ENCODE assay signal across 13 mouse cellular contexts in the genomic region with DNA sequence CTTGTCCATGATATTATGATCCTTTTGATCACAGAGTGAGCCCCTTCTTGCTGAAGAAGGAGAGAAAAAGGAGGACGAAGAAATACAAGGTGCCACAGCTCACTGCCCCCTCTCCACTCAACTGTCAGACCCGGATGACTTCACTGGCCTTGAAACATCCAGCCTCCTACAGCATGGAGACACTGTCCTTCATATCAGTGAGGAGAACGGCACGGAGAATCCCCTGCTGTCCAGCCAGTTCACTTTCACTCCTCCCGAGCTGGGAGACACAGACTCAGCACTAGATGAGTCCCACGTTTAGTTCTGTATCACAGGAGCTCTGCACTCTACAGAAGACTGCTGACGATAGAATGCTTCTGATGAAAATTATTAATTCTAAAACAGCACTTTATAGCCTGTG.
"Had no signal": no experiment of that assay in that cellular context is flagged by ENCODE, and none has a peak within 500 bp of the region (broad histone marks: within the 10 kb centered on the region; RNA-seq: fewer than 3 reads in every experiment).

No protein-coding gene starts in this region.

- H3K27me3 ChIP-seq: limb, embryonic 15.5 days; liver, embryonic 12.5 days; lung, embryonic 15.5 days; megakaryocyte, embryonic 14.5 days; midbrain, embryonic 12.5 days; stomach, embryonic 15.5 days had no signal

- H3K4me1 ChIP-seq: limb, embryonic 15.5 days; lung, embryonic 15.5 days; midbrain, embryonic 12.5 days; stomach, embryonic 15.5 days had no signal

- H3K27ac ChIP-seq: limb, embryonic 15.5 days; liver, embryonic 12.5 days; lung, embryonic 15.5 days; macrophage; midbrain, embryonic 12.5 days; stomach, embryonic 15.5 days had no signal

- H3K4me3 ChIP-seq: limb, embryonic 15.5 days; liver, embryonic 12.5 days; lung, embryonic 15.5 days; megakaryocyte, embryonic 14.5 days; midbrain, embryonic 12.5 days; stomach, embryonic 15.5 days had no signal

- H3K4me2 ChIP-seq: limb, embryonic 15.5 days; liver, embryonic 12.5 days; lung, embryonic 15.5 days; midbrain, embryonic 12.5 days; stomach, embryonic 15.5 days had no signal

- DNase-seq: kidney, postnatal 14 days; lung, postnatal 14 days; right cerebral cortex, postnatal 14 days; thymus, adult 2 months; thymus, postnatal 25 days had no signal

- ATAC-seq: liver, embryonic 12.5 days; midbrain, embryonic 16.5 days had no signal

- H3K9ac ChIP-seq: limb, embryonic 15.5 days; liver, embryonic 12.5 days; lung, embryonic 15.5 days; midbrain, embryonic 12.5 days; stomach, embryonic 15.5 days had no signal

- H3K9me3 ChIP-seq: limb, embryonic 15.5 days; liver, embryonic 12.5 days; lung, embryonic 15.5 days; megakaryocyte, embryonic 14.5 days; midbrain, embryonic 12.5 days; stomach, embryonic 15.5 days had no signal

- H3K36me3 ChIP-seq: limb, embryonic 15.5 days; liver, embryonic 12.5 days; lung, embryonic 15.5 days; midbrain, embryonic 12.5 days; stomach, embryonic 15.5 days had no signal
